Mouse (Mus musculus) heart, postnatal 0 days (tissue): Measurements from ENCODE around the gene Rita1. TPM values are rescaled to one million over a fixed set of nuclear protein-coding genes. Genes with fewer than 3 reads are reported as not detected.

ENCODE experiments used
- ATAC-seq: fragments of 200-750 bp; cut with Nextera tagmentation; 2 replicates; pipeline ENCODE4 v1.8.0; 2017; ENCODE audit warnings: low read depth, moderate number of reproducible peaks, moderate library complexity; ENCODE audit not compliant: insufficient read depth
- DNase-seq: peaks from one replicate; pipeline ENCODE4 v3.0.0-alpha.2; 2016; ENCODE audit warnings: low spot score
- H3K27ac ChIP-seq: fragments of 300-500 bp; sonication (generic); 2 replicates; pipeline ENCODE4 v1.5.1; 2014; ENCODE audit warnings: low read depth, mild to moderate bottlenecking
- H3K27me3 ChIP-seq: fragments of 300-500 bp; sonication (generic); 2 replicates; pipeline ENCODE4 v1.6.1; 2014; ENCODE audit warnings: low read length, mixed read lengths; ENCODE audit not compliant: control insufficient read depth, insufficient read depth
- H3K36me3 ChIP-seq: fragments of 300-500 bp; sonication (generic); replicated peaks from 2 replicates; pipeline ENCODE4 v1.6.1; 2014; ENCODE audit warnings: low read length, mixed read lengths; ENCODE audit not compliant: control insufficient read depth, insufficient read depth
- H3K4me1 ChIP-seq: fragments of 300-500 bp; sonication (generic); 2 replicates; pipeline ENCODE4 v1.6.1; 2014; ENCODE audit warnings: antibody characterized with exemption; ENCODE audit not compliant: control insufficient read depth, insufficient read depth
- H3K4me2 ChIP-seq: fragments of 300-500 bp; sonication (generic); 2 replicates; pipeline ENCODE4 v1.6.1; 2014; ENCODE audit warnings: low read depth, mild to moderate bottlenecking, low read length, moderate library complexity
- H3K4me3 ChIP-seq: fragments of 300-500 bp; sonication (generic); 2 replicates; pipeline ENCODE4 v1.5.1; 2014; ENCODE audit warnings: low read depth, low read length
- H3K9ac ChIP-seq: fragments of 300-500 bp; sonication (generic); replicated peaks from 2 replicates; pipeline ENCODE4 v1.6.1; 2014; ENCODE audit warnings: low read depth, low read length, mixed read lengths
- H3K9me3 ChIP-seq: fragments of 300-500 bp; sonication (generic); replicated peaks from 2 replicates; pipeline ENCODE4 v1.6.1; 2016; ENCODE audit warnings: low read length; ENCODE audit not compliant: control insufficient read depth
- CTCF ChIP-seq: IDR thresholded peaks from 2 replicates; pipeline ENCODE4 v1.5.1; 2016; ENCODE audit warnings: antibody characterized with exemption, control low read depth, low read depth
- EP300 ChIP-seq: IDR thresholded peaks from 2 replicates; pipeline ENCODE4 v1.6.1; 2016; ENCODE audit warnings: antibody characterized with exemption, low read depth
- WGBS: fragments of 180-500 bp; shearing (Covaris S2); extraction: QIAGEN DNeasy Blood & Tissue Kit; methylation state at CpG from one replicate; pipeline ENCODE4 v1.1.7; 2014; 5-methylcytosine and 5-hydroxymethylcytosine counted together
- polyA plus RNA-seq: library from polyadenylated mRNA; unstranded; fragments of >200 nt; fragmentation: Nextera tagmentation; extraction: Ambion mirVana; gene quantifications from 2 replicates; pipeline ENCODE4 v1.2.1, GENCODE M21; 2015
- total RNA-seq: library from RNA; depleted of rRNA; stranded (reverse); fragments of >200 nt; gene quantifications from 2 replicates; pipeline ENCODE4 v1.2.3, GENCODE M21; 2014; ENCODE audit warnings: low replicate concordance

The Rita1 gene
- total and polyA plus RNA-seq, 2 experiments from 2014 or later, result 15.7 to 24.5 TPM

- ATAC-seq, result no peak
- no peaks in the 10 kb centered on the region for H3K27me3 ChIP-seq
- TF ChIP-seq CTCF (no peak), EP300 (no peak)
- no peak overlapping the region for H3K9ac ChIP-seq
- no peak overlapping the region for H3K4me3 ChIP-seq
- peaks cover 4% of the 10 kb centered on the region for H3K4me1 ChIP-seq
- H3K27ac ChIP-seq, result no peak overlapping the region
- DNase-seq, result no peak
- H3K36me3 ChIP-seq, result no peaks in the 10 kb centered on the region
- no peaks in the 10 kb centered on the region for H3K9me3 ChIP-seq
- no peak overlapping the region for H3K4me2 ChIP-seq
- WGBS, result 75% methylated on average over 11 of the region's 11 CpGs
Observed at GRCm38 (mm10) chr5:120576781-120577301, 35.5 kb downstream of the Rita1 start.

GRCm38 (mm10) chr5:120574469-120575063, 37.8 kb downstream of the Rita1 start:
- H3K4me2 ChIP-seq, result no peak overlapping the region
- 66% methylated on average over 10 of the region's 10 CpGs for WGBS
- ATAC-seq (no peak), DNase-seq (no peak)
- peaks cover 12% of the 10 kb centered on the region for H3K4me1 ChIP-seq
- no peaks in the 10 kb centered on the region for H3K9me3 ChIP-seq
- no peak overlapping the region for H3K9ac ChIP-seq
- H3K4me3 ChIP-seq, result no peak overlapping the region
- H3K27me3 ChIP-seq, result no peaks in the 10 kb centered on the region
- H3K27ac ChIP-seq, result no peak overlapping the region
- no peak for TF ChIP-seq CTCF
- TF ChIP-seq EP300, result no peak
- no peaks in the 10 kb centered on the region for H3K36me3 ChIP-seq

GRCm38 (mm10) chr5:120571056-120571740, 41.2 kb downstream of the Rita1 start:
- Histone ChIP-seq H3K9ac (no peak overlapping the region), H3K4me2 (no peak overlapping the region), H3K9me3 (no peaks in the 10 kb centered on the region), H3K4me3 (no peak overlapping the region), H3K36me3 (no peaks in the 10 kb centered on the region), H3K27ac (no peak overlapping the region), H3K27me3 (no peaks in the 10 kb centered on the region), H3K4me1 (peaks cover 33% of the 10 kb centered on the region)
- WGBS, result 60% methylated on average over 14 of the region's 14 CpGs
- ATAC-seq (no peak), DNase-seq (no peak)
- TF ChIP-seq EP300, result no peak
- no peak for TF ChIP-seq CTCF

- H3K4me1 ChIP-seq, result peaks cover 41% of the 10 kb centered on the region
- H3K27ac ChIP-seq, result no peak overlapping the region
- H3K9me3 ChIP-seq, result no peaks in the 10 kb centered on the region
- 84% methylated on average over 11 of the region's 11 CpGs for WGBS
- TF ChIP-seq CTCF (no peak), EP300 (no peak)
- H3K9ac ChIP-seq, result no peak overlapping the region
- H3K4me2 ChIP-seq, result no peak overlapping the region
- DNase-seq (no peak), ATAC-seq (no peak)
- no peaks in the 10 kb centered on the region for H3K36me3 ChIP-seq
- H3K4me3 ChIP-seq, result no peak overlapping the region
- no peaks in the 10 kb centered on the region for H3K27me3 ChIP-seq
Observed at GRCm38 (mm10) chr5:120570289-120570897, 42.0 kb downstream of the Rita1 start.

GRCm38 (mm10) chr5:120569791-120570190, 42.6 kb downstream of the Rita1 start:
- no peaks in the 10 kb centered on the region for H3K36me3 ChIP-seq
- 87% methylated on average over 3 of the region's 3 CpGs for WGBS
- H3K9ac ChIP-seq, result no peak overlapping the region
- H3K27me3 ChIP-seq, result no peaks in the 10 kb centered on the region
- ATAC-seq (no peak), DNase-seq (no peak)
- H3K4me1 ChIP-seq, result peaks cover 41% of the 10 kb centered on the region
- H3K27ac ChIP-seq, result no peak overlapping the region
- TF ChIP-seq CTCF (no peak), EP300 (no peak)
- H3K4me3 ChIP-seq, result no peak overlapping the region
- H3K4me2 ChIP-seq, result no peak overlapping the region
- H3K9me3 ChIP-seq, result no peaks in the 10 kb centered on the region
